Mouse (Mus musculus): Measurements from ENCODE around the gene D930007J09Rik. TPM values are rescaled to one million over a fixed set of nuclear protein-coding genes. Genes with fewer than 3 reads are reported as not detected.
A peak's percentile ranks its signal among the peaks of the same experiment; 100 is the strongest.

The D930007J09Rik gene
- total RNA-seq (2014; fragmentation: Nextera tagmentation) (not detected in 2 replicates), total RNA-seq (2017) (not detected in 2 replicates), polyA plus RNA-seq (2012) (not detected in 2 replicates)

DNA sequence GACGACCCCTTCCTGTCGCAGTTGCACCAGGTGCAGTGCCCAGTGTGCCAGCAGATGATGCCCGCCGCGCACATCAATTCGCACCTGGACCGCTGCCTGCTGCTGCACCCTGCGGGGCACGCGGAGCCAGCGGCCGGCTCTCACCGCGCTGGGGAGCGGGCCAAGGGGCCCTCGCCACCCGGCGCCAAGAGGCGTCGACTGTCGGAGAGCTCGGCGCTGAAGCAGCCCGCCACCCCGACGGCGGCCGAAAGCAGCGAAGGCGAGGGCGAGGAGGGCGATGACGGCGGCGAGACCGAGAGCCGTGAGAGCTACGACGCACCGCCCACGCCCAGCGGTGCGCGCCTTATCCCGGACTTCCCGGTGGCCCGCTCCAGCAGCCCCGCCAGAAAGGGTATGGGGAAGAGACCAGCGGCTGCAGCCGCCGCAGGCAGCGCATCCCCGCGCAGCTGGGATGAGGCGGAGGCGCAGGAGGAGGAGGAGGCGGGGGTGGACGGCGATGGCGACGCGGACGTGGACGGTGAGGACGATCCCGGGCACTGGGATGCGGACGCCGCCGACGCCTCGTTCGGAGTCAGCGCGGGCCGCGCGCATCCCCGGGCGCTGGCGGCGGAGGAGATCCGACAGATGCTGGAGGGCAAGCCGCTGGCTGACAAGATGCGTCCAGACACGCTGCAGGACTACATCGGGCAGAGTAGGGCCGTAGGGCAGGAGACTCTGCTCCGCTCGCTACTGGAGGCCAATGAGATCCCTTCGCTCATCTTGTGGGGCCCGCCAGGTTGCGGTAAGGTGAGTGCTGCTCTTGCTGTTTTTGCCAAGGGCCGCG is at the start of gene D930007J09Rik:
Gene D930007J09Rik (minus strand): TSS at position 591 of the 823 bp plus-strand sequence.
- ATAC-seq (ENCODE audit: extremely low read depth, insufficient number of reproducible peaks, low FRiP score, poor library complexity, severe bottlenecking) = no peak
- Histone ChIP-seq H3K4me1 (ENCODE audit: insufficient read depth, low read depth, low read length) (peaks cover 30% of the 10 kb centered on the region), H3K27me3 (ENCODE audit: insufficient read depth, low read length) (no peaks in the 10 kb centered on the region; the same call in 1 of the 2 replicates), H3K36me3 (replicated peaks) (peaks cover 36% of the 10 kb centered on the region), H3K9me3 (replicated peaks) (no peaks in the 10 kb centered on the region), H3K4me3 (ENCODE audit: low read depth, low read length) (peak within 1 kb of the TSS; percentile 99)
- TF ChIP-seq CTCF (IDR thresholded peaks at IDR 0.05; ENCODE audit: low read depth, low read length) (no peak), TAL1 (conservative IDR thresholded peaks at IDR 0.05; ENCODE audit: low read depth, low read length) (no peak), POLR2AphosphoS5 (IDR thresholded peaks at IDR 0.05; ENCODE audit: insufficient replicate concordance, low read depth, low read length) (no peak), GATA2 (IDR thresholded peaks at IDR 0.05; ENCODE audit: borderline replicate concordance, low read depth, low read length) (no peak), GATA1 (IDR thresholded peaks at IDR 0.05; ENCODE audit: borderline replicate concordance, low read length) (no peak)
- DNase-seq (ENCODE audit: low spot score) = peak; percentile 21

DNA sequence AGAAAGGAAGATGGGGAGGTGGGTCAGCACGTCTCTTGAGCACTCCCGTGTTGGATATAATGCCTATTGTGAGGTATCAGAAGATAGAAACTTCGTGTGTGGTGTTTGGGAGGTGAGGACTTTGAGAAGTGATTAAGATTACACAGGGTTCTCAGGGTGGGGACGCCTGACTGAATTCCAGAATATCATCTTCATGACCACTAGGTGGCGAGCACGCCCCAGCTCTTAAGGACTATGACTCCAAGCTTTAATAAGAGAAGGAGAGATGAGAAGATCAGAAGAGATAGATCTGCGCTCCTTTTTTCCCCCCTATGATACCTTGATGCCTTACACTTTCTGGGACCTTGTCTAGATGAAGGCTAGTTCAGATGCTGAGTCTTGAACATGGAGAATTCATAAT is 49.3 kb upstream of the D930007J09Rik start:
- Histone ChIP-seq H3K27me3 (ENCODE audit: insufficient read depth, low read length) (peaks cover 18% of the 10 kb centered on the region; the same call in 1 of the 2 replicates), H3K4me3 (ENCODE audit: low read depth, low read length) (no peak overlapping the region), H3K4me1 (ENCODE audit: insufficient read depth, low read depth, low read length) (no peaks in the 10 kb centered on the region), H3K9me3 (replicated peaks) (no peaks in the 10 kb centered on the region), H3K36me3 (replicated peaks) (no peaks in the 10 kb centered on the region)
- peak; percentile 14 for DNase-seq (ENCODE audit: low spot score)
- TF ChIP-seq TAL1 (conservative IDR thresholded peaks at IDR 0.05; ENCODE audit: low read depth, low read length) (no peak), POLR2AphosphoS5 (IDR thresholded peaks at IDR 0.05; ENCODE audit: insufficient replicate concordance, low read depth, low read length) (no peak), GATA2 (IDR thresholded peaks at IDR 0.05; ENCODE audit: borderline replicate concordance, low read depth, low read length) (no peak), GATA1 (IDR thresholded peaks at IDR 0.05; ENCODE audit: borderline replicate concordance, low read length) (no peak), CTCF (IDR thresholded peaks at IDR 0.05; ENCODE audit: low read depth, low read length) (no peak)
- peak; percentile 40; the same call in 1 of the 2 replicates for ATAC-seq (ENCODE audit: extremely low read depth, insufficient number of reproducible peaks, low FRiP score, poor library complexity, severe bottlenecking)

DNA sequence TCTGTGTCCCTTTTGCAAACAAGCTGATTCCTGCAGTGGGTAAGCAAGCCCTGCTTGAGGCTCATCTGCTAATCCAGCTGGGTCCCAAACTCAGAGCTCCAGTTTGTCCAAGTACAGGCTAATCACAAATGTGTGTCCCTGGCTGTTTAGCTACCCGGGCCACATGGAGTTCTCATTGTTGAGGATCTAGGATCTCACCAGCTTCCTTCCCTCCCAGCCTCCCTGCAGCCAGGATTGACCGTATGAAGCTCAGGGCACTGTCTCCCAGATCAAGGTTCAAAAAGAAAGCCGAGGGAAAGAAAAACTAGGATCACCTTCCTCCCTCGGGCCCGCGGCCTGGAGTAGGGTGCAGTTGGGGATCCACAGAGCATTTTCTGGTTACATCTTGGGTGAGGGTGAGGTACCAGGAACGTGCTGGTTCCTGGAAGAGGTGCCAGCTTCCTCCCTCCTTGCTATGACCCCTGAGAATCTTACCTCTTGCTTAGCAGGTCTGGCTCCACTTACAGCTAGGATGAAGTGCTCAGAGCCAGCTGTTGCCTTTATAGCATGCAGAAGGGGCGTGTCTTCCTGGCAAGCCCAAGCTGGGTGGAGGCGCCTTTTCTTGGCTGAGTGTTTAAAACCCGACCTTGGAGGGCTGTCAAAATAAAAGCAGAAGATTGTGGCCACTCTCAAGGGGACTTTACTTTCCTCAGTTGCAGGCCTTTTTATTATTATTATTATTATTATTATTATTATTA is 48.2 kb upstream of the D930007J09Rik start, which contains the start of gene Serpinb1a:
Gene Serpinb1a (minus strand): TSS at position 518 of the 737 bp plus-strand sequence.
- Histone ChIP-seq H3K9me3 (replicated peaks) (no peaks in the 10 kb centered on the region), H3K36me3 (replicated peaks) (no peaks in the 10 kb centered on the region), H3K4me3 (ENCODE audit: low read depth, low read length) (no peak within 1 kb of the TSS), H3K4me1 (ENCODE audit: insufficient read depth, low read depth, low read length) (no peaks in the 10 kb centered on the region), H3K27me3 (ENCODE audit: insufficient read depth, low read length) (peaks cover 18% of the 10 kb centered on the region; the same call in 1 of the 2 replicates)
- ATAC-seq (ENCODE audit: extremely low read depth, insufficient number of reproducible peaks, low FRiP score, poor library complexity, severe bottlenecking) = no peak
- no peak for DNase-seq (ENCODE audit: low spot score)
- TF ChIP-seq GATA1 (IDR thresholded peaks at IDR 0.05; ENCODE audit: borderline replicate concordance, low read length) (no peak), GATA2 (IDR thresholded peaks at IDR 0.05; ENCODE audit: borderline replicate concordance, low read depth, low read length) (no peak), TAL1 (conservative IDR thresholded peaks at IDR 0.05; ENCODE audit: low read depth, low read length) (no peak), POLR2AphosphoS5 (IDR thresholded peaks at IDR 0.05; ENCODE audit: insufficient replicate concordance, low read depth, low read length) (no peak)

DNA sequence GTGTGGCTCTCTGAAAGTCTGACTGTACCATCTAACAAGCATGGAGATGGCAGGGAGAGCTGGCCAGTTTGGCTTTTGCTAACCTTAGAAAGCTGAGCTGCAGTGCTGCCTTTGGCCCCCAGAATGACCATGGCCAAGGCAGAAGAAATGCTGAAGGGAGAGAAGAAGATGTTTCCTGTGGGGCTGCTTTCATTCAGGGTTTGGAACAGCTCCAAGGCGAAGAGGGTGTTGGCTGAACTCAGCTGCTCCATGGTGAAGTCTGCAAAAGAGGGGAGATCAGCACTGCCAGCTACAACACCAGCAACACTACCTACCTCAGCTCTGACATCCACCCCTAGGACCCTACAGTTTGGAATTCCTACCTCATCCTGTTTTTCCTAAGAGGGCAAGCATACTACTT is 47.5 kb upstream of the D930007J09Rik start:
- no peak overlapping the region for H3K4me3 ChIP-seq (ENCODE audit: low read depth, low read length)
- H3K4me1 ChIP-seq (ENCODE audit: insufficient read depth, low read depth, low read length) = no peaks in the 10 kb centered on the region
- DNase-seq (ENCODE audit: low spot score) = no peak

DNA sequence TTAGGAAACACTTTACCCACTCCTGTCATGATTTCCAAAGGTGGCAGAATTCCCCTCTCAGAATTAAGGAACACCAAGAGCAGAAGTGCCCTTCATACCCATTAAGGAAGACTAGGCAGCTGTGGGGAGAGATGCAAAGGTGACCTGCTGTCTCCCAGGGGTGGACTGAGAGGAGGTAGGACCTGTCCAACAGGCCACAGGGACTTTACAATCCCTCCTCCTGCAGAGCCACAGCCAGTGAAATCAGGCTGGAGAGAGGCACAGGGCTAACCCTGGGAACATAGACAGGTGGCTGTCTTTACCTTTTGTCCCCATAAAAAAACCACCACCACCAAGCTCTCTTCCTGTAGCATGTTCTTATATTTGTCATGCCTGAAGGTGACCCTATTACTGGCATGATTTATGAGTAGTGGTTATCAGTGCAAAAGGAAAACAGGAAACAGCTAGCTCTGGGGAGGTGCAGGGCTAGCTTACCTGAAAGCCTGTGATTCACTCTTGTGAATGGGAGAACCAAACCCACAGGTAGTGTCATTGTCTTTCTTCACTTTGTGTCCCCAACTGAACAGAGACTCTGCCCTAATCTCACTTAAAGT is 47.0 kb upstream of the D930007J09Rik start:
- no peak for ATAC-seq (ENCODE audit: extremely low read depth, insufficient number of reproducible peaks, low FRiP score, poor library complexity, severe bottlenecking)
- H3K9me3 ChIP-seq (replicated peaks) = no peaks in the 10 kb centered on the region
- TF ChIP-seq TAL1 (conservative IDR thresholded peaks at IDR 0.05; ENCODE audit: low read depth, low read length) (no peak), POLR2AphosphoS5 (IDR thresholded peaks at IDR 0.05; ENCODE audit: insufficient replicate concordance, low read depth, low read length) (no peak), CTCF (IDR thresholded peaks at IDR 0.05; ENCODE audit: low read depth, low read length) (no peak), GATA1 (IDR thresholded peaks at IDR 0.05; ENCODE audit: borderline replicate concordance, low read length) (no peak), GATA2 (IDR thresholded peaks at IDR 0.05; ENCODE audit: borderline replicate concordance, low read depth, low read length) (no peak)

More for the DNA sequence above, 47.5 kb upstream of the D930007J09Rik start:
- peaks cover 18% of the 10 kb centered on the region; the same call in 1 of the 2 replicates for H3K27me3 ChIP-seq (ENCODE audit: insufficient read depth, low read length)
- no peak for ATAC-seq (ENCODE audit: extremely low read depth, insufficient number of reproducible peaks, low FRiP score, poor library complexity, severe bottlenecking)
- no peaks in the 10 kb centered on the region for H3K36me3 ChIP-seq (replicated peaks)
- no peaks in the 10 kb centered on the region for H3K9me3 ChIP-seq (replicated peaks)
- TF ChIP-seq TAL1 (conservative IDR thresholded peaks at IDR 0.05; ENCODE audit: low read depth, low read length) = no peak
- TF ChIP-seq CTCF (IDR thresholded peaks at IDR 0.05; ENCODE audit: low read depth, low read length) = no peak
- TF ChIP-seq GATA2 (IDR thresholded peaks at IDR 0.05; ENCODE audit: borderline replicate concordance, low read depth, low read length) = no peak

More for the DNA sequence above, 47.0 kb upstream of the D930007J09Rik start:
- Histone ChIP-seq H3K36me3 (replicated peaks) (no peaks in the 10 kb centered on the region), H3K4me1 (ENCODE audit: insufficient read depth, low read depth, low read length) (no peaks in the 10 kb centered on the region), H3K27me3 (ENCODE audit: insufficient read depth, low read length) (peaks cover 17% of the 10 kb centered on the region; the same call in 1 of the 2 replicates), H3K4me3 (ENCODE audit: low read depth, low read length) (no peak overlapping the region)
- DNase-seq (ENCODE audit: low spot score) = no peak

All from G1E (cell line).